Mouse (Mus musculus): ENCODE results near the gene Smarca5. TPM values are rescaled to one million over a fixed set of nuclear protein-coding genes. Genes with fewer than 3 reads are reported as not detected.

Smarca5 gene
- total RNA-seq (2015) (127 and 131 TPM in 2 replicates), total RNA-seq (2017) (162 and 189 TPM in 2 replicates)

DNA sequence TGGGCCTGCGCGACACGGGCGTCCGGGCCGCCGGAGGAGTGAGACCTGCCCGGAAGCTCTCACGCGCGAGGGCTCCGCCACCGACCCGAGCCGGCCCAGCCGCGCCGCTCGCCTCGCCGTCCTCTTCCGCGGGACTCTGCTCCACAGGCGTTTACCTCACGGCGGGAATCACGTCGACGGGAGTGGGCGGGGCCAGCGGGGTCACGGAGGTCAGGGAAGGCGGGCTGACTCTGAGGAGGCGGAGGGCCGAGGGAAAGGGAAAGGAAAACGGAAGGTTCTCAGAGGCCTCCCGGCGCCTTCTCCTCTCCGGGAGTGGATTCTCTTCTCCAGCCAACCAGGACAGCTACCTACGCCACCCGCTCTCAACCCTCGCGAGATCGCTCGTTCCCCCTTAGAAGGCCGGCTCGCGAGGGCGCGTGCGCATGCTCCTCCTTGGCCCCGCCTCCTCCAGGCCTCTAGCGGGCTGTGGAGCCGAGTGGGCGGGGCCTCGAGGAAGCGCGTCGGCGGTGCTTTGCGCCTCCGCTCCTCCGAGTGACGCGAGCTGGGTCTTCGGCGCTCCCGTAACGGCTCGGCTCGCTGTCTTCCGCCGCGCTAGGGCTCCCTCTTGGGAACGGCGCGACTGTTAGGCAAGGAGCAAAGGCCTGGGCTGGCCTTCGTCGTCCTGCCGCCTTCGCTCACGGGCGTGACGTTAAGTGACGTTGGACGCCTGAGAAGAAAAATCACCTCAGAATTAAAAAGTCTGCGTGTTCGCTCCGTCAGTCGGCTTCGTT is at the start of gene Smarca5:
Gene Smarca5, minus strand, starts transcription at position 343 of the 770 bp plus-strand sequence.
- ATAC-seq (replicated peaks; ENCODE audit: poor library complexity): peak; percentile 93

GRCm38 (mm10) chr8:80784559-80784958 is 45.3 kb upstream of the Smarca5 start:
- ATAC-seq (replicated peaks; ENCODE audit: poor library complexity): no peak

DNA sequence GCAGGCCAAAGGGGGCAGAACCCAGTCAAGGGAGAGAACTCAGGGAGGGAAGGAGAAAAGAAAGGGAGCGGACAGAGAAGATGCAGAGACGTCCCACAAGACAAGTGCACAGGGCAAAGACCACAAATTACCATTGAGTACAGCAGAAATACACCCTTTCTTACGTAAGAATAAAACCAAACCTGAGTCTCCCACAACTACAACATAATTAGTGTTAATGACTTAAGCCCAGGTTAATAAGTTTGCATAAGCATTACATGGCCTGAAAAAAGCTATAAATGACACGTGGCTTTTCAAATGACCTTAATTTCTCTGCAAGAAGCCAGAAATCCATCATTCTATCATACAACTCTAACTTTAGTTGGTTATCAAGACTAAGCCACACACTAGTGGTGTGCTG is 44.0 kb upstream of the Smarca5 start:
- no peak for ATAC-seq (replicated peaks; ENCODE audit: poor library complexity)

DNA sequence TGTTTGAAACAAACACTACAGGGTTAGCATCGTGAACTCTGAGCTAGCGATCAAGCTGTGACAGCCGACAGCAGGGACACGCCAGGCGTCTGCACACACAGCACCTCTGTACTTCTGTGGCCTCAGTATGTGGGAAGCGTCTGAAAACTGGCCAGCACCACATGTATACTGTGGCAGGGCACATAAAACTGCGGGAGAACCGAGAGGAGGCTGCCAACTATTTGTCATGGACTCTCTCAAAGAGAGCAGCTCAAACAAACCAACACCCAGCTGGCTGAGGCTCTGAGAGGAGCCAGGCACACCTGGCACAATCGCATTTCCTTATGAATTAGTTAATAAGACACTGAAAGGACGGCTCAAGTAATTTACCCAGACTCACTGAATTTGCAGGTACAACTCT is 42.0 kb upstream of the Smarca5 start:
- ATAC-seq (replicated peaks; ENCODE audit: poor library complexity): no peak

DNA sequence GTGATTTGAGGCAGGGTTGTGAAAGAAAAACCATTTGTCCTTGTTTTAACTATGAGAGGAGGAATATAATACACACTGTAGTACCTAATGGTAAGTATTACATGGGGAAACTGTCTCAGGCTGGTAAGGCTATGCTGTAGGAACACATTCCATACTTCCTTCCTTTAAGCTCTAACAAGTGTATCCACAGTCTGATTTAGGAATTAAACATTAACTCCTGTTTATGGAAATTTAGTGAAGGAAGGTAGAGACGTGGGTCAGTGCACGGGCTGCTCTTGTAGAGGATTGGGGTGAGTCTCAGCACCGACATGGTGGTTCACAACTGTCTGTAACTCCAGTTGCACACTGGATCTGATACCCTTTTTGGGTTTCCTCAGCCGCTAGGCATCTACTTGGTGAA is 41.0 kb upstream of the Smarca5 start:
- ATAC-seq (replicated peaks; ENCODE audit: poor library complexity): no peak

DNA sequence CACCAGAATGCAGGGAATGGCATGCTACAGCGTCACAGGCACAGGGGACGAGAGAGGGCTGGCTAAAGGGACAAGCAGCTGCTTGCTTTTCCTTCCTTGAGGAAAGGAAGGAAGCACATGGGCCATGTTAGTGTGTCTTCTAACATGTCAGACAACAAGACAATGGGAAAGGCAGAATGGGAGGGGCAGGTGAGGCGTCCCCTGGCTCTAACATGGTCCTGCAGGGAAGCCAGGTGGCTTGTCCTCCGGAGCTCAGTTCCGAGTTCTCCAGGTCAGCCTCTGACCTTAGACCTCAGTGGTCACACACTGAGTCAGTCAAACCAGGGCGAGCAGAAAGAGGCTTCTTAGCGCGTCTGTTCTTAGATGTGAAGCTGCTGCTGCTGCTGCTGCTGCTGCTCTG is 37.1 kb upstream of the Smarca5 start:
- no peak for ATAC-seq (replicated peaks; ENCODE audit: poor library complexity)

DNA sequence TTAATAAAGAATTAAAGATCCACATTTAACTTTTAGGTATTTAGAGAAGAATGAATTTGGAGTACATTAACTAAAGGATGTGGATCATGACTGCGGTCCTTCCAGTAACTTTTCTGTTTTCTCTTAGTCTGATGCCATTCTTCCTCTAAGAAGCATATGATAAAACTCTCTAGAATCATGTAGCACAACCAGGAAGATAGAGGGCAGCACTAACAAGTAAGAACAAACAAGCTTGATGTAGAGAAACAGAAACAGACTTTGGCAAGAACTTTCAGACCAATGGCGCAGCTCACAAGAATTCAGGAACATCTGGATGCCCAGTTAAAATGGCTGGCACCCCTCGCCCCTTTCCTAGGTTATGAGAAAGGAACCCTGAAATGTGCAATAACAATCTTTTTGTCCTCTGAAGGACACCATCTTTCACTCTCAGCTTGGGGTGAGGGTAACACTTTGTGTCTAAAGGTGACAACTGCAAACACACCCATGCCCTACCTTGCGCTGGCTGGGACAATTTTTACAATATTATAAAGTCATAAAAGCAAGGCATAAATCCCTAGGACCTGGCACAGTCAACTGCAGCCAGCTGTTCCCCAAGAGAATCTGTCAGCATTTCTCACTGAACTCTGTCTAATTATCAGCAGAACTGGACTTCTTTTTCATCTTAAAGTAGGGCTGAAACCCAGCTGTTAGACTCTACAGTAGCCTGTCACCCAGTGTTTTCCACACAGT is 33.6 kb upstream of the Smarca5 start:
- ATAC-seq (replicated peaks; ENCODE audit: poor library complexity): peak; percentile 80

- ATAC-seq (replicated peaks; ENCODE audit: poor library complexity): no peak
Observed at GRCm38 (mm10) chr8:80768451-80768850, 29.2 kb upstream of the Smarca5 start.

DNA sequence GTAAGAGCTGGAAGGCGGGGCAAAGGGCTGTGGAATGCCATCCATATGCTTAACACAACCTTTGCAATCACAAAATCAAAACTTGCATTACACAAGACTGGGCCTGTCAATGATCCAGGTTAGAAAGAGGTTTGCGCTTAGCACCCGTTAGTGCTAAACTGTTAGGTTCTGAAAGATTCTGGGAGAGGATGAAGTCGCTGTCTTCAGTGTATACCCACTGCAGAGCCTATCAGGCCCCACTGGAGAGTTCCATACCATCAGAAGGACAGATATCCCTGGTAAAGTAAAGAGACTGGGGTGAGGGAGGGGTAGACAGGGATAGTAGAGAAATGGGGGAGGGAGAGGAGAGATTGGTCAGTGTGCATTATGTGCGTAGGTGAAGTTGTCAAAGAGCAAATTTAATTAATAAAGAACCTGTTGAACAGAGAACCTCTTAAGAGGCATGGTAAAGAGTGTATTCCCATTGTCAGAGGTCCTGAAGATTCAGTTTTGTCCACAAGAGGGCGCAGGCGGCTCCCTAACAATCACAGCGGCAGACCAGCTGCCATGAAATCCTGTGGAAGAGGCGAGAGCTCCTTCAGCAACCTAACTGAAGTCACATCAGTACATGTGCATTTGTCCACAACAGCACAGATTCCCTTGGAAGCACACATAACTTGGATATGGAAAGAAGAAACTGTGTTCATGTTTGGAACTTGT is 13.9 kb upstream of the Smarca5 start:
- ATAC-seq (replicated peaks; ENCODE audit: poor library complexity): peak; percentile 96

DNA sequence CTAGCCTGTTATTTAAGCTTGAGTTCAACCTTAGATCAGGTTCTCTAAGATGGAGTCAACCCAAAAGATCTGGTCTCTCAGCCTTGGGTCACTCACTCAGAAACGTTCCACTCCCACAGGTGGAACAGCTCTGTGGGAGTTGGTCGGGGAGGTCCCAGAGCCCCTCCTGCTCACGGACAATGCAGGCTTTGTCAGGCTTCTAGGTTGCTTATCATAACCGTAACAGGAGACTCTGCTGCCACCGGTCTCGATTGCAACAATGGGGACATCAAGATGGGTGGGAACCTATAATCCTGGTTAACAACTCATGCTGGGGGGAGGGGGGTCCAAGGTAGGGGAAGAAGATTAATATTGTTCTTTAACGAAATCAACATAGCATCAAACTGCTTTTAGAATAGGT is 13.1 kb upstream of the Smarca5 start:
- ATAC-seq (replicated peaks; ENCODE audit: poor library complexity): no peak

DNA sequence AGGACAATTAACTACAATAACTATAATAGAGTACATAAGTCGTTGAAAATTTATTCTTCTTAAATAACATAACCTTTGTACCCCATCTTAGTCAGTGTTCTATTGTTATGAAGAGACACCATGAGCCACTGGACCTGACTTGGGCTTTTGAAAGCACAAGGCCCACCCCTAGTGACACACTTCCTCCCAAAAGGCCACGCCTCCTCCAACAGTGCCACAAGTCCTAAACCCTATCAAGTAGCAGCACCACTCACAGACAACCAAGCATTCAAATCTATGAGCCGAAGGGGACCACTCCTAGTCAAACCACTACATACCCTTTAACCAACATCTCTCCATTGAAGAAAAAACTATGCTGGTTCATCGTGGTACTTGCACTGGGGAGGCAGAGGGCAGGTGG is 9.8 kb upstream of the Smarca5 start:
- ATAC-seq (replicated peaks; ENCODE audit: poor library complexity): peak; percentile 37; the same call in 1 of the 2 replicates

GRCm38 (mm10) chr8:80739932-80740331 is 635 bp upstream of the Smarca5 start:
- no peak for ATAC-seq (replicated peaks; ENCODE audit: poor library complexity)

DNA sequence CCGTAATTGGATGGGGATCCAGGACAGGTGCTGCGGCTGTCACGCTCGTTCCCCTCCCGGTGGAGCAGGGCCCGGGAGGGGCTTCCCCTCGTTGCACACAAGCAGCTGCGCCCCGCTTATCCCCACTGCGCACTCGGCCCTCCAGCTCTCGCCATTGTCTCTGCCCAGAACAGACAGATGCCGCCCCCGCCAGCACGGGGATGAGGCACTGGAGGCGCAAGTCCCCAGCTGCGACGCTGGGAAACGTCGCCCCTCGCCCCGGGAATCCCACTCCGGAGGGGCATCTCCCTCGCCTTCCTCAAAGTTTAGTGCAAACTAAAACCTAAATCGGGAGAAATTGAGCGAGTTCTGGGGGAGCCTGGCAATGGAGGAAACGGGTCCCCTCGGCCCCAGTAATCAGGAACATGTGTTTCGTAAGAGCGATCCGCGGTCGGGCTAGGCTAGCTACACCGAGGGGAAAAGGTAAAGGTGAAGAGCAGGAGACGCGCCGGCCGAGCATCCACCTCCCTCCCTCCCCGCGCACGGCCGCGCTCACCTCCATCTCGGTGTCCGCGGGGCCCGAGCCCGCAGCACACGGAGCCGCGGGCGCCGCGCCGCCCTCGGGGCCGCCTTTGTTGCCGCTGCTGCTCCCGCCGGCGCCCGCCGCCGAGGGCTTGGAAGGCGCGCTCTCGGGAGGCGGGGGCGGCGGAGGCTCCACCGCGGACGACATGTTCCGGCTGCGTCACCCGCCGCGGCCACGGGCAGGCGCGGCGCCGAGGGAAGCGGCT is 726 bp downstream of the Smarca5 start:
- peak; percentile 64 for ATAC-seq (replicated peaks; ENCODE audit: poor library complexity)

DNA sequence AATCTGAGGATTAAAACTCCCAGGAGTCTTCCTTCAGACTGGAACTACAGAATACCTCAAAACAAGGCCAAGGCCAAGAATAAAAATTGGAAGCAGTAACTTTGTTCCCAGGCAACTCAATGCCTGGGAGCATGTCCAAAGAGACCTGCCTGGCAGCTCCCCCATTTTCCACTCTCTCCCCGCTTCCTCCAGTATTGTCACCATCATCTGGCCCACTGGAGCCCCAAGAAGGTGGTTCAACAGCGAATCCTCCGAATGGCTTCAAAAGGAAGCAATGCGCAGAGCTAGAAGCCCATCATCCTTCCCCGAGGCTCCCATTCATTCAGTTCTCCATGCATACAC is 1.3 kb downstream of the Smarca5 start:
- ATAC-seq (replicated peaks; ENCODE audit: poor library complexity): no peak

DNA sequence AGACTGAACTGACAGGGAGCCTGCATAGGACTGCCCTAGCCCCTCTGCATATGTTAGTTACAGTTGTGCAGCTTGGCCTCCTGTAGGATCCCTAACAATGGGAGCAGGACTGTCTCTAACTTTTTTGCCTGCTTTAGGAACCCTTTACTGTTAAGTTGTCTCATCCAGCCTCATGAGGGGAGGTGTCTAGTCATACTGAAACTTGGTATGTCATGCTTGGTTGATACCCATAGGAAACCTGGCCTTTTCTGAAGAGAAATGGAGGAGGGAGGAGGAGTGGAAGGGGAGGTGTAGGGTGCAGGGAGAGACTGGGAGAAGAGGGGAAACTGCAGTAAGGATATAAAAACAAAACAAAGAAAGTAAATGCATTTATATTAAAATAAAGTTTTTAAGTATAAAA is 7.0 kb downstream of the Smarca5 start:
- ATAC-seq (replicated peaks; ENCODE audit: poor library complexity): no peak

DNA sequence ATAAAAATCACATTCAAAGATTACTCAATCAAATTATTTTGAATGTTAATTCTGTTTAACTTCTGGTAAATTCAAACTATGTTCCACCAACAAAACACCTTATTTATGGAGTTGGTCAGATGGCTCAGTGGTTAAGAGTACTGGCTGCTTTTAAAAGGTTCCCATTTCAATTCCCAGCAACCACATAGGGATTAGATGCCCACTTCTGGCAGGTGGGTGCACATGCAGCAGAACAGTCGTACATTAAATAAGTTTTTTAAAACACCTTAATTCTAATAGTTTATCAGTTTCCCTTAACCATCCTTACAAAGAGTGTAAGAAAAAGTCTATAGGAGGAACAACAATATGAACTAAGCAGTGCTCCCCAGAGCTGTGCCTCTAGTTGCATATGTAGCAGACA is 24.8 kb downstream of the Smarca5 start:
- no peak for ATAC-seq (replicated peaks; ENCODE audit: poor library complexity)

DNA sequence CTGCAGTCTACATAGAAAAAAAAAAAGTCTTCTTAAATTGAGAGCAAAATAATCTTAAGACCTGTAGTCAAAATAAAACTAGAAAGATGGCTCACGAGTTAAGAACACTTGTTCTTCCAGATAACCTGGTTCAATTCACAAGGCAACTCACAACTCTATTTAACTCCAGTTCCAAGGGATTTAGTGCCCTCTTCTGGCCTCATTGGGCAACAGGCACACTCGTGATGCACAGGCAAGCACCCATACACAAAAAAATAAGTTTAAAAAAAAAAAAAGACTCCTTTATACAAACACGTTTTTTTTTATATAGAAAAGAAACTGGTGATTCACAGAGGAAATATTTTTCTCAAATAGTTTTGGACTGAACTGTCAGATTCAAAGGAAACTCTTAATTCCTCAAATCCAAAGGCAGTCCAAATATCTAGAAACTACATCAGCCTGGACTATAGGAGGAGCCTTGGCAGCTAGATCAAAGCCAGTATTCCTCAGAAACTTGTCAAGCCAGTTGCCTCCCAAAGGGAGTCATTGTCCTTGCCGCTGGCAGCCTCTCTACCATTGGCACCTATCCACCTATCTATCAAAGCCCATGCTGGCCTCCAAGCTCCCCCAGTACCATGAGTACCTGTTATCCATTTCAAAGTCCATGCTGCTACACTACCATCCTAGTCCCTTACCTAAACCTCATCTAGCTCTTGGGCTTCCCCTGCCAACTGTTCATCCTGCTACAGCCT is 28.5 kb downstream of the Smarca5 start:
- peak; percentile 81 for ATAC-seq (replicated peaks; ENCODE audit: poor library complexity)

DNA sequence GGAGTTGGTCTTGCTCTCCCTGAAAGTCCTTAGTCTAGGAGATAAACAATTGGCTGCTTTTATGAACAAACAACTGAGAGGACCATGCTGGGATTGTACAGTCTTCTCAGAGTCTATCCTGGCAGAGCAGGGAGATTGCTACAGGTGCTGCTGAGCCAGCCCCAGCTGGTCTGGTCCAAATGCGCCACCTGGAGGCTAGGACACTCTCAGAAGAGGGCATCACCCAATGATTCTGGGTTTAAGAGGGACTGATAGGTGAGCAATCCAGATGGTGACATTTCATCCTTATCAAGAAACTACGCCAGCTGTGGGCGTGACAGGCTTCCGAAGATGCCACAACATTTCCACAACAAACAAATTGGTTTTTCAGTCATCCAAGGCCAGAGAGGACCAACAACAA is 51.2 kb downstream of the Smarca5 start:
- ATAC-seq (replicated peaks; ENCODE audit: poor library complexity): peak; percentile 88

DNA sequence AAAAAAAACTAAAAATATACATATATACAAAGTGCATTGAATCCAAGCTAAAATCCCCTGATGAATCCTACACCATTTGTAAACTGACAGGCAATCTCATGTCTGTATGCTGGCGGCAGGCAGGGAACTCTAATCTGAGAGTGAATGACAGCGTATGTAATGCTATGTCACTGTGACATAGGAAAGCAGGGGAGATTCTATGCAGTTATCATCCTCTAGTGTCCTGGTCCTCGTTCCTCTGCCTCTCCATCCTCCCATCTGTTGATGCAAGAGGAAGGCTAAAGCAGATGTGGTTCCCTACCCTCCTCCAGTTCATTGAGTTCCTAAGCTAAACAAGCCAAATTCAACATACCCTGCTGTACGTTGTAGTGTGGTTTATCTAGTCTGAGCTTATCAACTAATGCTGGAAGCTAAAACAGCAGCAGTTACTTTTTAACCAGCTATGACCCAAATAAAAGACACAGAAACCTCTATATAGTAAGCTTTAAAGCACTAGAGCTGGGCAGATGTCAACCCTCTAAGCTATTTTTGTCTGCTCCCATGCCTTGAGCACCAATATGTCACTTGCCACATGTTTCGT is 55.5 kb downstream of the Smarca5 start:
- ATAC-seq (replicated peaks; ENCODE audit: poor library complexity): peak; percentile 64

GRCm38 (mm10) chr8:80682594-80682993 is 56.7 kb downstream of the Smarca5 start:
- ATAC-seq (replicated peaks; ENCODE audit: poor library complexity): peak; percentile 73
